Mouse (Mus musculus) layer of hippocampus, postnatal 10 days (tissue): ENCODE results near the gene 2200002D01Rik. TPM values are rescaled to one million over a fixed set of nuclear protein-coding genes. Genes with fewer than 3 reads are reported as not detected.
"Not testable (repeated sequence)": the region's sequence is repeated elsewhere in the genome, so short reads cannot be mapped to it uniquely, and the experiment has no call there.

Source experiments
- DNase-seq, 2 experiments: peaks; one replicate each; pipeline ENCODE4 v3.0.0; 2021; ENCODE audit warnings: low spot score in 2 of 2
- total RNA-seq, 2 experiments: library from RNA; stranded (reverse); gene quantifications; 2 replicates each; pipeline ENCODE4 v1.2.3; 2021

Gene 2200002D01Rik
- total RNA-seq, 2 experiments from 2014 or later = 0.29 TPM; not detected in 1

DNA sequence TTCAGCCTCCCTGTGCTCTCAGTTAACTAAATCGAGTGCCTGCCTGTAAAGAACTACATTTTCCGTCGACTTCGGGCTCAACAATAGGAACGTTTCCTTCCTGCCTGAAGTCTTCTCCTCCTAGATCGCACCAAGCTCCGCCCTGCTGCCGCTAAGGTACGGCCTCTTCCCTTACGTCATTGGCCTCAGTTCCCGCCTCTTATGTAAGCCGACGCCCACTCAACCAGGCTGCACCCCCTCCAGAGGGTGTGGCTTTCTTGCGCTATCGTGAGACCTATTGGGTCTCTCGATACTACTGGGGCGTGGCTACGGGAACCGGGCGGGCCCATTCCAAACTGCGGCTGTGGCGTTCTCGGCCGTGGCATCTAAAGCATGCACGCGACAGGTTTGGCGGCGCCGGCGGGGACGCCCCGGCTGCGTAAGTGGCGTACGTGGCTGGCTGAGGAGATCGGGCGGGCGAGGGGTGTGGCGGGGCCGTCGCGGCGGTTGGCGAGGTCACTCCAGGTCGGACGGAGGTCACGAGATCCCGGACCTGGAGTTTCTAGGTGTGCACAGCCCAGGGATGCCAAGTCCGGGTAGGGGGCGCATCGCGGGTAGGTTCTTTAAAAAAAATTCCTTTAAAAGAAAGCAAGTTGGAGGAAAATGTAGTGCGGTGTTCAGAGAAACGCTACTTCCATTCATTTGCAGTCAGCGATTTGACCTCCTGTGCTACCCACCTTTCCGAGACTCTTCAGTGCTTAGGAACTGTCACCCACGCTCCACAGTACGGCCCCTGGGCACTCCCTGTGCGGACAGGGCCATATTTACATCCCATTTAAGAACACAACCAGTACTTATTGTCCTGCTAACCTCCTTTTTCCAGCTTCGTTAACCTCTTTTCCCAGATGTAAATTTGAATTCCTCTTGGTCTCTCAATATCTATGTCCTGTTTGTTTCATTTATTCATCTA lies 10.0 kb downstream of the 2200002D01Rik start, which contains the start of gene Yif1b:
Gene Yif1b (plus strand): TSS at position 311 of the 949 bp plus-strand sequence.
- peak; percentile 95 to 96 for DNase-seq

DNA sequence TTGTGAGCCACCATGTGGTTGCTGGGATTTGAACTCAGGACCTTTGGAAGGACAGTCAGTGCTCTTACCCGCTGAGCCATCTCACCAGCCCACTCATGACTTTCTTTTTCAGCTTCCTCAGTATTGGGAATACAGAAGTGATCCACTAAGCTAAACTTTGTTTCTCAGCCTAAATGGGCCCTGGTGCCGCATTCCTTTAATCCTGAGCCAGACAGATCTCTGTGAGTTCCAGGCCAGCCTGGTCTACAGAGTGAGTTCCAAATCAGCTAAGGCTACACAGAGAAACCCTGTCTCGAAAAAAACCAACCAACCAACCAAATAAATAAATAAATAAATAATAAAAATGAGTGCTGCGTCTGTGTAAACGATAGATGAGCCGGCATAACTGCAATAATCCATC lies 10.7 kb downstream of the 2200002D01Rik start:
- peak in 1 of 2 experiments; percentile 26 for DNase-seq

DNA sequence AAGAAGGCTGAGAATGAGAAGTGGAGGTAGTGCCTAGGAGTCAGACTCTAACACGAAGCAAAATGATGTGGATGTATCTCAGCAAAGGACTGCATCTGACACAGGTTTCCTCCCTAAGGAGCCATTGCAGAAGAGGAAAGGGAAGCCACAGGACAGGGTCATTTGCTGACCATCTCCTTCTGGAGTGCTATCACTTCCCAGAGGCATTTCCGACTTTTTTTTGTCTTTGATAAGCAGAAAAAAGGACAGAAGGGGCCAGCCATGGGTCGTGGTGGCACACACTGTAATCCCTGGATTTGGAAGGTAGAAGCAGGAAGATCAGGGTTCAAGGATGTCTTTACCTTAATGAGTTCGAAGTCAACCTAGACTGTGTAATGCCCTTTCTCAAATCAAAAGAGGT lies 11.7 kb downstream of the 2200002D01Rik start:
- no peak for DNase-seq

DNA sequence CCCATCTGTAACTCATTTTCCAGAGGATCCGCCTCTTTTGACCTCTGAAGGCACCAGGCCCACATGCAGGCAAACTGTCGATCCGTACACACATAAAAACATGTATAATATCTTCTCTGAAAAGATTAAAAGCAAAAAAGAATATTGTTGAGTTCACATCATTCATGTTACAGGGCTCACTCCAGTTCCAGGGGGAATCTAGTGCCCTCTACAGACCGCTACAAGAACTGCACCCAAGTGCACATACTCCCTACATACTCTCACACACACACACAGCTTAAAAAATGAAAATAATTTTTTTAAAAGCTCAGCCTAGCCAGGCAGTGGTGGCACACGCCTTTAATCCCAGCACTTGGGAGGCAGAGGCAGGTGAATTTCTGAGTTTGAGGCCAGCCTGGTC lies 13.6 kb downstream of the 2200002D01Rik start:
- DNase-seq = peak in 1 of 2 experiments; percentile 25

DNA sequence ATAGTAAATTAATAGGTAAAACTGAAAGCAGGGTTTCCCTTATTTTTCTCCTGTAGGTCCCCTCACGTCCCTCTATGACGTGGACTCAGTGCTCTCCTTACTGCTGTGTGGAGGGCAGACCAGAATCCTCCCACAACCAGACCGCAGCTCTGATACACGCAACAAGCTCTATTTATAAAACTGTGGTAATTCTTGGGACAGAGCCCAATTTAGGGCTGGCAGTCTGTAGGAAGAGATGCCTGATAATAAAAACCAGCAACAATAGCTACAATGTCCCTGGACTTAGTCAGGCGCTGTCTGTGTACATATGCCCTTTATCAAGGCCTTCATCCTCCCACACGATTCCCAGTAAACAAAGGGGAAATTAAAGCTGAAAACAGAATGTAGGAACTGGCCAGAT lies 14.5 kb downstream of the 2200002D01Rik start:
- no peak for DNase-seq

DNA sequence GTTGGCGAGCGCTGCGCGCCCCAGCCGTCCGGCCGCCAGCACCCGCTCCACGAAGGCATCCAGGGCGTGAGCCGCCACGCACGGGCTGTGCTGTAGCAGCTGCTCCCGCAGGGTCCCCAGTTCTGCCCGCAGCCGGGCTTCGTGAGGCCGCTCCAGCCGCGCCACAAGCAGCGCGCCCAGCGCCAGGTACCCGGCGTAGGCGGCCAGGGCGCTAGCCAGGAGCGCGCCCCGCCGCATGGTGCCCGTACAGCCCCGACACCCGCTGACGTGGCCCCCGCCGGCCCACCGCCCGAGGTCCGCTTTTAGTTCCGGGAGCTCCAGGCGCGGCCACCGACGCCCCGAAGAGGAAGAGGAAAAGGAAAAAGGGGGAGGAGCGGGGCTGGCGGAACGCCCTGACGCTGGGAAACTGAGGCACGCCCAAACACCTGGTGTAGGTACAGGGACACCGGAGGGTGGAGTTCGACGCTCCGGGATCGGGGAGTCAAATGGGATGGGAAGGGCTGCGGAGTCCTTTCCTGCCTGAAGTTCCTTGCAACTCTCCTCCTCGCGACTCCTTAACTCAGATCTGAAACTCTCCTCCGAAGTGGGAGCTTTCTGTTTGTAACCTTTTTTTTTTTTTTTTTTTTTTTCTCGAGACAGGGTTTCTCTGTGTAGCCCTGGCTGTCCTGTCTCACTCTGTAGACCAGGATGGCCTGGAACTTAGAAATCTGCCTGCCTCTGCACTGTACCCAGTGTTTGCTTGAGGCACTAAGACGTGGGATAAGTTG lies 15.8 kb downstream of the 2200002D01Rik start, which contains the start of gene Kcnk6:
Gene Kcnk6 (minus strand): TSS at position 269 of the 767 bp plus-strand sequence.
- peak; percentile 33 to 48 for DNase-seq

DNA sequence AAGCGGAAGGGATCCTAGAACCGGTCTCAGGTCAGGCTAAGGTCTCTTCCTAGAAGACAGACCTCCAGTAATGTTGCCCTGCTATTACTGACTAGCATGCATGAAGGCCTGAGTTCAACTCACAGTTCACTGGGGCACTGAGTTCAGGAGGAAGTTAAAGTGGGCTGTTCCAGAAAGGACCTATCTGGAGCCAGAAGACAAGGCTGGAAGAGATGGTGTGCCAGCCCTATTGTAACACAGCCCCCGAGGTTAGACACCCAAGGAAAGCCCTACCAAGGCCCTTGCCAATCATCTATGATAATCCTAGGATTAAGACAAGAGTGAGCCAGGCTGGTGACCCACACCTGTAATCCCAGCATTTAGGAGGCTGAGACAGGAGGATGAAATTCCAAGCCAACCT lies 16.7 kb downstream of the 2200002D01Rik start:
- no peak for DNase-seq

DNA sequence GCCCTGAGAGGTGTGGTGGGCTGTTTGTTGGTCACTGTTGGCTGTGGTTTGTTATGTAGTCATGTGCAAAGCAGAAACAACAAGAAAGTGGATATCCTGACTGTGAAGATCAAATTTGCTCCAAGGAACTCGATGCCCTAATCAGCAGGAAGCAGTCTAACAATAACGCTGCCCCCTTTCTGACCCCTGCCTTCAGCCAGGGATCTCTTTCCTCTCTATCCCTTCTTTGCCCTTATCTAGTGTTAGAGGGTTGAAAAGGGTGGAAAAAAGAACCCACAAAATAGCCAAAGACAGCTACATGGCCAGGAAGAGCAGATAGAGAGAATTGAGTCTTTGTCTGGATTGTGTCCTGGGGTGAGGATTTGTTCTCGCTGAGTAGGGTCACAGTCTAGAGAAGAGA lies 17.7 kb downstream of the 2200002D01Rik start:
- DNase-seq = no peak

DNA sequence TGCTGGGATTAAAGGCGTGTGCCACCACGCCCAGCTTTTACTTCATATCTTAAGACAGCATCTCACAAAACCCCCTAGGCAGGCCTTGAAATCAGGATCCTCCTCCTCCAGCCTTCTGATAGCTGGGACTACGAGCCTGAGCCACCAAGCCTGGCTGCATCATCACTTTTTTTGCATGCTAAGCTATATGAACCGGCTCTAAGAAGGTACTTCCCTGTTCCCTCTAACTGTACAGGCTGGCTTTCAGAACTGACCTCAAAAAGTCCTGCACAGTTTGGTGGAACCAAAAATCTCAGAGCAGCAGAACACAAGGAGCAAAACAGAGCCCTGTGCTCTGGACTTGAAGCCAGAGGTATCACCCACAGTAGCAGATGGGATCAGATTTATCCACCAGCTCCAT lies 20.1 kb downstream of the 2200002D01Rik start:
- no peak for DNase-seq

DNA sequence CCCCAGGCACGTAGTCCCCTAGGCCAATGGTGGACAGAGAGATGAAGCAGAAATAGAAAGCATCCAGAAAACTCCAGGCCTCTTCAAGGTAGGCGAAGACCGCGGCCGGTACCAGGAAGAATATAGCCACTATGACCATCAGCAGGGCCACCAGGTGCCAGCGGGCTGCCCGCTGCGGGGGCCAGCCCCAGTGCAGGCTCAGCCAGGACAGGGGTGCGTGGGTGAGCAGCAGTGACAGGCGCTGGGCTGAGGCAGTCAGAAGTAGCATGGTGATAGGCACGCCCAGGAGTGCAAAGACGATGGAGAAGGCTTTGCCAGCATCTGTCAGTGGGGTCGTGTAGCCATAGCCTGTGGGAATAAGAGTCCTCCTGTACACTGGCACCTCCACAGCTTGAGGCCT lies 22.7 kb downstream of the 2200002D01Rik start:
- no peak for DNase-seq

DNA sequence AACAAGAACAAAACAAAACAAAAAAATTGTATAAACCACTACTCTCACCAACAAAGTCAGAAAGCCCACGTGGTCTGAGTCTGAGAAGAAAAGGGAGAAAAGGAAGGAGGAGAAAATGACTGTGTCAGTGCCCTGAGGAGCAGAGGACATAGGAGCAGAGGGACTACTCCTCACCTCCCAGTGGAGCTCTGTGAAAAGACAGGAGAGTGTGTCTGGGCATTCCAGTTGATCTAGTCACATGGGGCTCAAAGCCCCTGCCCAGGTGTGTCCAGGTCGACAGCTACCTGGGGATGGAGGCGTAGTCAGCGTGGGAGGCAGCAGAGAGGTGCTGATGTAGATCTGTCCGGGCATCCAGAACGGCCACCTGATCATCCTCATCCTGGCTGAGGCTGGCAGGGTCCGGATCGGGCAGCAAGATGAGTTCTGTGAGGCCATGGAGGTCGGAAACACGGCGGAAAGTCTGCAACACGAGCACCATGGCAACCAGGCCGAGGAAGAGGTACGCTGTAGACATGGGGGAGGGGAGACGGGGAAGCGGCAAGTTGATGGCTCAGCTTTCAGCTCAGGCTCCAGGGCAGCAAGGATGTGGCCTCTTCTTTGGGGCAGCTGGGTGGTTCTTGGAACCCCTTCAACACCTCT lies 23.4 kb downstream of the 2200002D01Rik start:
- no peak for DNase-seq

DNA sequence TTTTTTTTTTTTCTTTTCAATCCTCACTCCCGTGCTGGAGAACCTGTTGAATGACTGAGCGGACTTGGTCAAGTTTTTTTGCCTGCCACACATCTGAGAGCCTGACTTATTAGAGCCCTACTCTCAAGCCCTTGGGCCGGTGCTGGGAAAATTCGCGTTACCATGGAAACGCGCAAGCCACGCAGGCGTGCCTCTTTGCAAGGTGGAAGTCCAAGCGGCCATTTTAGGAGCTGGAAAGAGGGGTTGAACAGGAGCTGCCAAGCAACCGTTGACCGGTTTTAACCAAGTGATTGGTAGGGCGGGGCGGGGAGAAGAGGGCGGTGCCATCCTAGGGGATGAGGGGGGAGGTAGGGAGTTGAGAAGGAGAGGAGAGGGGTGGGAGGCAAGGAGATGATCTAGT lies 33.4 kb downstream of the 2200002D01Rik start:
- DNase-seq = no peak

DNA sequence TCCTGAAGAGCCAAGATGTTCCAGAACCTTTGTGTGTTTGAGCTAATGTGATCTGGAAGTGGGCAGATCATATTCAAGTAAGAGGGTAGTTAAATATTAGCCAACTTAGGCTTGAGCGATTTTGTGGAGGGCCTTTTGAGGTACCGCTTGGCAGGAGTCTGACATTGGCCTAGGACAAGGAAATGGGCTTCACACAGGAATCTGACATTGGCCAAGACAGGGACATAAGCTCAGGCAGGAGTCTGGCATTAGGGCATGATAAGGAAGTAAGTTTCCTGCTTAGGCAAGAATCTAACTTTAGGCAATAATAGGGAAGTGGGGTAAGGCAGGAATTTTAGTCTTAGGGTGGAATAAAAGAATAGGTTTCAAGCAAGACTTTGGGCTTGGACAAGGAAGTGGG lies 34.0 kb downstream of the 2200002D01Rik start:
- no peak for DNase-seq

DNA sequence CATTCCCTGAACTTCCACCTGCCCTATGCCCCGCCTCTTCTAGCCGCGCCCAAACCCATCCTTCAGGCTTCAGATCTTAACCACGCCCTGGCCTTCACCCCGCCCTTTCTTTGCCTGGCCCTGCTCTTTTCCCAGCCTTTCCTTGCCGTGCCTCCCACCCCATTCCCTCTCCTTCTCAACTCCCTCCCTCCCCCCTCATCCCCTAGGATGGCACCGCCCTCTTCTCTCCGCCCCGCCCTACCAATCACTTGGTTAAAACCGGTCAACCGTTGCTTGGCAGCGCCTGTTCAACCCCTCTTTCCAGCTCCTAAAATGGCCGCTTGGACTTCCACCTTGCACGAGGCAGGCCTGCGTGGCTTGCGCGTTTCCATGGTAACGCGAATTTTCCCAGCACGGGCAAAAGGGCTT lies 34.6 kb downstream of the 2200002D01Rik start, which contains the start of gene Catsperg1:
Gene Catsperg1 (minus strand): TSS at position 361 of the 408 bp plus-strand sequence.
- peak in 1 of 2 experiments; percentile 31 for DNase-seq

DNA sequence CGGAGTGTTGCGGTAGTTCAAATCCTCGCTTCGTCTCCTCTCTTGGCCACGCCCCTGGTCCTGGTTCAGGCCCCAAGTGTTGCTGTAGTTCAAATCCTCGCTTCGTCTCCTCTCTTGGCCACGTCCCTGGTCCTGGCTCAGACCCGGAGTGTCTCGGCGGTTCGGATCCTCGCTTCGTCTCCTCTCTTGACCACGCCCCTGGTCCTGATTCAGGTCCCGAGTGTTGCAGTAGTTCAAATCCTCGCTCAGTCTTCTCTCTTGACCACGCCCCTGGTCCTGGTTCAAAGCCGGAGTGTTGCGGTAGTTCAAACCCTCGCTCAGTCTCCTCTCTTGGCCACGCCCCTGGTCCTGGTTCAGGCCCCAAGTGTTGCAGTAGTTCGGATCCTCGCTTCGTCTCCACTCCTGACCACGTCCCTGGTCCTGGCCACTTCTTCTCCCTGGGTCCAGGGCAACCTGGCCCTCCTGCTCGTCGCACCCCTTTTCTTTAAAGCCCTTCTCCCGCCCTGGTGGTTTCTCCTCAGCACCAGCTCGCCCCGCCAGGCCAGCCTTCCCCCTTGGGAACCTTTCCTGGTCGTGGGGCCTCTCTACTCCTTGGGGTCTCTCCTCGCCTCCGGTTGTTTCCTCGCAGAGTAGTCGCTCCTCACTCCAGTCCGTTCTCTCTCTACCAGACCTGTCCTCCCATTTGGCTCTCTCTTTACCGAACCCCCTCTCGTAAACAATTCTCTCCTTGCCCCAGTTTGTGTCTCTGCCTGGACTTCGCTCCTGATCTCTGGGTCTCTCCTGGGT lies 35.3 kb downstream of the 2200002D01Rik start:
- not testable (repeated sequence) for DNase-seq

DNA sequence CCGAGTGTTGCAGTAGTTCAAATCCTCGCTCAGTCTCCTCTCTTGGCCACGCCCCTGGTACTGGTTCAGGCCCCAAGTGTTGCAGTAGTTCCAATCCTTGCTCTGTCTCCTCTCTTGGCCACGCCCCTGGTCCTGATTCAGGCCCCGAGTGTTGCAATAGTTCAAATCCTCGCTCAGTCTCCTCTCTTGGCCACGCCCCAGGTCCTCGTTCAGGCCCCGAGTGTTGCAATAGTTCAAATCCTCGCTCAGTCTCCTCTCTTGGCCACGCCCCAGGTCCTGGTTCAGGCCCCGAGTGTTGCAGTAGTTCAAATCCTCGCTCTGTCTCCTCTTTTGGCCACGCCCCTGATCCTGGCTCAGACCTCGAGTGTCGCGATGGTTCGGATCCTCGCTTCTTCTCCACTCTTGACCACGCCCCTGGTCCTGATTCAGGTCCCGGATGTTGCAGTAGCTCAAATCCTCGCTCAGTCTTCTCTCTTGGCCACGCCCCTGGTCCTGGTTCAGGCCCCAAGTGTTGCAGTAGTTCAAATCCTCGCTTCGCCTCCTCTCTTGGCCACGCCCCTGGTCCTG lies 36.0 kb downstream of the 2200002D01Rik start:
- DNase-seq = no peak

DNA sequence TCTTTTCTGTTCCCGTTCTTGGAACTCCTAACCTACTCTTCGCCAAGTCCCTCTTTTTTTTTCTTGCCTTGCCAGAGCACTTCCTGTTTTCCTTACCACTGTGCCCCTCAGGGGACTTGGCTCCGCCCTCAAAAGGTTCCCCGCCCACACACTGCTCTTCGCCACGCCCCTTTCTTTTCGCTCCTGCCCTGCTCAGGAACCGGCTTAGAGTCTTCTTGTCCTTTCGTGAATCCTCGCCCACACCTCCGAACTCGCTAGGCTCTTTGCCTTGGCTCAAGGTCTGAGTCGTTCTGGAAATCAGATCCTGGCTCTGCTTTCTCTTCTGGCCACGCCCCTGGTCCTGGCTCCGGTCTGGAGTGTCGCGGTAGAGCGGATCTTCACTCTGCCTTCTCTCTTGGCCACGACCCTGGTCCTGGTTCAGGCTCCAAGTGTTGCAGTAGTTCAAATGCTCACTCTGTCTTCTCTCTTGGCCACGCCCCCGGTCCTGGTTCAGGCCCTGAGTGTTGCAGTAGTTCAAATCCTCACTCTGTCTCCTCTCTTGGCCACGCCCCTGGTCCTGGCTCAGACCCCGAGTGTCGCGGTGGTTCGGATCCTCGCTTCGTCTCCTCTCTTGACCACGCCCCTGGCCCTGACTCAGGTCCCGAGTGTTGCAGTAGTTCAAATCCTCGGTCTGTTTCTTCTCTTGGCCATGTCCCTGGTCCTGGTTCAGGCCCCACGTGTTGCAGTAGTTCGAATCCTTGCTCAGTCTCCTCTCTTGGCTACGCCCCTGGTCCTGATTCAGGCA lies 36.7 kb downstream of the 2200002D01Rik start:
- DNase-seq = peak; percentile 72 to 76

DNA sequence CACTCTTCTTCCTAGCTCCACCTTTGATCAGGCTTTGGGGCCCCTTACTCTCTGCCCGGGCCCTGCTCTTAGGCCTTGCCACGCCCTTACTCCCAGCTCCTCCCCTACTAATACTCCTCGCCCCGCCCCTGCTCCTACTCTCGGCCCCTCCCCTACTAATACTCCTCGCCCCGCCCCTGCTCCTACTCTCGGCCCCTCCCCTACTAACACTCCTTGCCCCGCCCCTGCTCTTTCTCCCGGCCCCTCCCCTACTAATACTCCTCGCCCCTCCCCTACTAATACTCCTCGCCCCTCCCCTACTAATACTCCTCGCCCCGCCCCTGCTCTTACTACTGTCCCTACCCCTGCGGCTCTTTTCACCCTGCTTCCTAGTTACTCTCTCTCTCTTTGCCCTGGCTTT lies 37.3 kb downstream of the 2200002D01Rik start:
- DNase-seq = not testable (repeated sequence)

DNA sequence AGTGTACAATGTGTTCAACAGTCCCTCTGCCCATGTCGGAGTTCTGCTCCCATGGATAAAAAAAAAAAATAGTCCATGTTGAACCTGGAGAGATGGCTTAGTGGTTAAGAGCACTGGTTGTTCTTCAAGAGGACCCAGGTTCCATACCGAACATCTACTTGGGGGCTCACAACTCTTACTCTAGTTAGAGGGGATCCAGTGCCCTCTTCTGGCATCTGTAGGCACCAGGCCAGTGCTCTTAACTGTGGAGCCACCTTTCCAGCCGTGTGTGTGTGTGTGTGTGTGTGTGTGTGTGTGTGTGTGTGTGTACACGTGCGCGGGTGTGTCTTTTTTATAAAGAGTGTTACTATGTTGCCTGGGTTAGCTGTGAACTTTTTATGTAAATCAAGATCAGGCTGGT lies 45.7 kb downstream of the 2200002D01Rik start:
- DNase-seq = no peak
